Mouse (Mus musculus) embryonic facial prominence, embryonic 14.5 days (tissue): ENCODE results near the gene Gls. TPM values are rescaled to one million over a fixed set of nuclear protein-coding genes. Genes with fewer than 3 reads are reported as not detected.

Experiments
- ATAC-seq: fragments of 200-750 bp; cut with Nextera tagmentation; 2 replicates; pipeline ENCODE4 v1.8.0; 2017; ENCODE audit warnings: low read depth, moderate number of reproducible peaks, moderate TSS enrichment
- DNase-seq: peaks from one replicate; pipeline ENCODE4 v3.0.0-alpha.2; 2015; ENCODE audit warnings: low spot score
- H3K27ac ChIP-seq: fragments of 300-500 bp; sonication (generic); replicated peaks from 2 replicates; pipeline ENCODE4 v1.5.1; 2014; ENCODE audit warnings: low read depth, mild to moderate bottlenecking, low read length, moderate library complexity
- H3K27me3 ChIP-seq: fragments of 300-500 bp; sonication (generic); replicated peaks from 2 replicates; pipeline ENCODE4 v1.6.1; 2014; ENCODE audit warnings: low read length; ENCODE audit not compliant: control insufficient read depth, insufficient read depth
- H3K36me3 ChIP-seq: fragments of 300-500 bp; sonication (generic); 2 replicates; pipeline ENCODE4 v1.6.1; 2014; ENCODE audit warnings: low read length, mixed read lengths; ENCODE audit not compliant: control insufficient read depth, insufficient read depth
- H3K4me1 ChIP-seq: fragments of 300-500 bp; sonication (generic); 2 replicates; pipeline ENCODE4 v1.6.1; 2014; ENCODE audit warnings: antibody characterized with exemption, low read length; ENCODE audit not compliant: control insufficient read depth, insufficient read depth
- H3K4me2 ChIP-seq: fragments of 300-500 bp; sonication (generic); 2 replicates; pipeline ENCODE4 v1.6.1; 2014; ENCODE audit warnings: low read depth, mild to moderate bottlenecking, low read length, moderate library complexity, mixed read lengths
- H3K4me3 ChIP-seq: fragments of 300-500 bp; sonication (generic); 2 replicates; pipeline ENCODE4 v1.5.1; 2014; ENCODE audit warnings: low read depth, mild to moderate bottlenecking, low read length
- H3K9ac ChIP-seq: fragments of 300-500 bp; sonication (generic); 2 replicates; pipeline ENCODE4 v1.6.1; 2014; ENCODE audit warnings: low read depth, mild to moderate bottlenecking, low read length, moderate library complexity, mixed read lengths
- H3K9me3 ChIP-seq: fragments of 300-500 bp; sonication (generic); 2 replicates; pipeline ENCODE4 v1.6.1; 2016; ENCODE audit warnings: low read length; ENCODE audit not compliant: control insufficient read depth
- WGBS: fragments of 180-500 bp; shearing (Covaris S2); extraction: QIAGEN DNeasy Blood & Tissue Kit; methylation state at CpG from one replicate; pipeline ENCODE4 v1.1.7; 2014; 5-methylcytosine and 5-hydroxymethylcytosine counted together
- polyA plus RNA-seq: library from polyadenylated mRNA; unstranded; fragments of >200 nt; fragmentation: Nextera tagmentation; extraction: Ambion mirVana; gene quantifications from 2 replicates; pipeline ENCODE4 v1.2.1, GENCODE M21; 2014

Gene Gls
- polyA plus RNA-seq, 1 experiment from 2014 or later, result 39.1 TPM

DNA sequence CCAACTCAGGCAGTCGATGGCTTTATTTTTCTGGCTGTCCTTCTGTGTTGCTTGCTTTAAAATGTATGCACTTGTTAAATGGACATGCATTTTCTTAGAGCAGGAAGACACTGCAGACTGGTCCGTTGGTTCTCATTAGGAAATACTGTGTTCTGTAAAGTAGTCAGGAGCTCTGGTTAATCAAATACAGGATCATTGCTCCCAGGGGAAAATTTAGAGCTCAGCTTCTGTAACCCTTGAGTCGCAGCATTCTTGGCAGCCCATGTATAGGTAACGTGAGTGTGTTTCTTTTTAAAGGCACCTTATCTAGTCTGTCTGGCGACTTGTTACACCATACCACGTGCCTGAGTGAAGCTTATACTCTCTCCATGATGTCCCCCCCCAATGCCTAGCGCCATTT is 84.9 kb downstream of the Gls start:
- H3K4me3 ChIP-seq, result no peak overlapping the region
- whole genome bisulfite sequencing, result 42% methylated on average over 7 of the region's 7 CpGs
- H3K9ac ChIP-seq, result no peak overlapping the region
- H3K4me2 ChIP-seq, result no peak overlapping the region
- no peak for ATAC-seq
- peaks cover 12% of the 10 kb centered on the region for H3K36me3 ChIP-seq
- H3K27me3 ChIP-seq, result no peaks in the 10 kb centered on the region
- no peaks in the 10 kb centered on the region for H3K9me3 ChIP-seq
- no peak overlapping the region for H3K27ac ChIP-seq
- DNase-seq, result no peak
- peaks cover 14% of the 10 kb centered on the region; the same call in 1 of the 2 replicates for H3K4me1 ChIP-seq

DNA sequence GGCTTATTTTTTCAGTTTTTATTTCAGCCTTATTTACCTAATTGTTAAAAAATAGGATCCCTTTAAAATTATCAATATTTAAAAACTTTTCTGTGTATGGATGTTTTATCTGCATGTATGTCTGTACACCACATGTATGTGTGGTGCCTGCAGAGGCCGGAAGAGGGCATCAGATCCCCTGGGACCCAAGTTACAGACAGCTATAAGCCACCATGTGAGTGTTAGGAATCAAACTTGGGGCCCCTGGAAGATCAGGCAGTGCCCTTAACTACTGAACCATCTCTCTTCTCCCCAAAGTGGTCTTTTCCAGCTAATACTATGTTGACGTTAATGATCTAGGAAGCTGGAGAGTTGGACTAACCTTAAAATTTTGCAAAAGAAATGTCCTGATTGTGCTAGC is 85.6 kb downstream of the Gls start:
- no peaks in the 10 kb centered on the region for H3K27me3 ChIP-seq
- peaks cover 14% of the 10 kb centered on the region; the same call in 1 of the 2 replicates for H3K4me1 ChIP-seq
- no peak overlapping the region for H3K9ac ChIP-seq
- no peaks in the 10 kb centered on the region for H3K9me3 ChIP-seq
- ATAC-seq, result no peak
- peaks cover 12% of the 10 kb centered on the region for H3K36me3 ChIP-seq
- H3K4me3 ChIP-seq, result no peak overlapping the region
- H3K4me2 ChIP-seq, result no peak overlapping the region
- 73% methylated on average over 2 of the region's 2 CpGs for WGBS
- H3K27ac ChIP-seq, result no peak overlapping the region
- no peak for DNase-seq

GRCm38 (mm10) chr1:52146214-52146970 is 86.6 kb downstream of the Gls start:
- DNase-seq, result peak; percentile 90
- Histone ChIP-seq H3K4me1 (peaks cover 14% of the 10 kb centered on the region; the same call in 1 of the 2 replicates), H3K27ac (no peak overlapping the region), H3K36me3 (peaks cover 7% of the 10 kb centered on the region), H3K27me3 (no peaks in the 10 kb centered on the region), H3K9me3 (no peaks in the 10 kb centered on the region), H3K9ac (no peak overlapping the region), H3K4me2 (no peak overlapping the region), H3K4me3 (no peak overlapping the region)
- 51% methylated on average over 12 of the region's 12 CpGs for WGBS
- ATAC-seq, result peak; percentile 81

GRCm38 (mm10) chr1:52144907-52145306 is 88.1 kb downstream of the Gls start:
- H3K27me3 ChIP-seq, result no peaks in the 10 kb centered on the region

GRCm38 (mm10) chr1:52143596-52144156 is 89.4 kb downstream of the Gls start:
- DNase-seq, result no peak
- H3K4me2 ChIP-seq, result no peak overlapping the region
- no peak for ATAC-seq
- H3K27me3 ChIP-seq, result no peaks in the 10 kb centered on the region
- H3K4me1 ChIP-seq, result no peaks in the 10 kb centered on the region
- WGBS, result 68% methylated on average over 7 of the region's 7 CpGs
- no peaks in the 10 kb centered on the region for H3K9me3 ChIP-seq
- no peak overlapping the region for H3K9ac ChIP-seq
- H3K4me3 ChIP-seq, result no peak overlapping the region
- H3K27ac ChIP-seq, result no peak overlapping the region
- H3K36me3 ChIP-seq, result peaks cover 18% of the 10 kb centered on the region; the same call in 1 of the 2 replicates

More at GRCm38 (mm10) chr1:52144907-52145306, 88.1 kb downstream of the Gls start:
- Histone ChIP-seq H3K4me2 (no peak overlapping the region), H3K27ac (no peak overlapping the region), H3K9ac (no peak overlapping the region), H3K4me1 (peaks cover 7% of the 10 kb centered on the region; the same call in 1 of the 2 replicates), H3K36me3 (peaks cover 12% of the 10 kb centered on the region; the same call in 1 of the 2 replicates), H3K4me3 (no peak overlapping the region), H3K9me3 (no peaks in the 10 kb centered on the region)
- ATAC-seq, result no peak
- WGBS, result 89% methylated on average over 10 of the region's 10 CpGs
- no peak for DNase-seq

DNA sequence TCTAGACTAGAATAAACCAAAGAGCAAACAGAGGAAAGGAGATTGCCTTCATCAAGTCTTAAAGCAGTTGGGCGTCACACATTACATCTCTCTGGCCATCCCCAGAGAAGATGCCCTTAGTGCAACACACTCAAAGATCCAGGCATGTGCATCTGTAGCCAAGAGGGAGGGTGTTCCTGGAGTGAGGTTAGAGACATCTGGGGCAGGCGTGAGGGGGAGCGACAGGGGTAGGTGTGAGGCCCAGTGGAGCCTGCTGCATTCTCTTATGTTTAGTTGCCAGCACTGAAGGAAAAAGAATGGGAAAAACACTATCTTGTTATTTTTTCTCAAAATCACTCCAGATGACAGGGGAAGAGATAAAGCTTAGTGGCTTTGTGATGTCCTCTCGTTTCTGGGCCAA is 89.8 kb downstream of the Gls start:
- Histone ChIP-seq H3K27me3 (no peaks in the 10 kb centered on the region), H3K9me3 (no peaks in the 10 kb centered on the region), H3K4me3 (no peak overlapping the region), H3K27ac (no peak overlapping the region), H3K9ac (no peak overlapping the region), H3K4me2 (no peak overlapping the region), H3K36me3 (peaks cover 18% of the 10 kb centered on the region; the same call in 1 of the 2 replicates), H3K4me1 (no peaks in the 10 kb centered on the region)
- DNase-seq (no peak), ATAC-seq (no peak)
- 74% methylated on average over 4 of the region's 4 CpGs for WGBS

DNA sequence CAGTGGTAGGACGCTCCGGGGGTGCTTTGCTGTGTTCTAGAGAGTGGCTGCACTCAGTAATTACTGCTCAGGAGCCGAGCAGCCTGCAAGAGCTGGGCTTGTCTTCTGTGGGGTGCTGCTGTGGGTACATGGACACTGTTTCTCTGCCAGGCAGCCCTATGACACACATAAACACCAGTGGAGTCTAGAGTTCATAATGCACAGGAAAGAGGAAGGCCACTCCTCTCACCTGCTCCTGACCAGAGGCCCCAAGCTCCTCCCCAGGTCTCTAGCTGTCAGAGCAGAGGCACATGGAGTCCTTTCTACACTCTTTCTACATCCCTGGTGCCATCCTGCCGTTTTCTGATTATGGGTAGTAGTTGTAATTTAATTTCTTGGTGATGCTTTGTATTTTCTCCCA is 90.9 kb downstream of the Gls start:
- Histone ChIP-seq H3K4me3 (no peak overlapping the region), H3K36me3 (peaks cover 18% of the 10 kb centered on the region; the same call in 1 of the 2 replicates), H3K9ac (no peak overlapping the region), H3K9me3 (no peaks in the 10 kb centered on the region), H3K4me2 (no peak overlapping the region), H3K27me3 (no peaks in the 10 kb centered on the region), H3K4me1 (no peaks in the 10 kb centered on the region), H3K27ac (no peak overlapping the region)
- 60% methylated on average over 4 of the region's 4 CpGs for WGBS
- ATAC-seq, result no peak
- DNase-seq, result no peak

DNA sequence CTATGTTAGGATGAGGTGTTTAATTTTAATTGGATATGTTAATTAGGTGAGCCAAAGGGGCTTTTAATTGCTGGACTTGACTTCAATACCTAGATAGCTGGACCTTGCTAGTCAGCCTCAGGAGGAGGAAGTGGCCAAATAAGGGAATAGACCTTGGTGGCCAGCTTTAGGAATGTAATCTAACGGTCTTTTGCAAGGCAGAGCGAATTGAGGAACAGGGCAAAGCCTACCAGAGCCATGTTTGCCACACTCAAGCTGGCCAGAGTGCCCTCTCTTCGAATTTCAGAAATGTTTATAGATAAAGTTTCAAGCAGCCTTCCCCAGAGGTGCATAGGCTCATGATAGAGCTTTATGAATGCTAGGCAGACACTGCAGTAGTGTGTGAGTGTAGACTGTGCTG is 91.5 kb downstream of the Gls start:
- ATAC-seq (no peak), DNase-seq (no peak)
- no peaks in the 10 kb centered on the region for H3K27me3 ChIP-seq
- no peak overlapping the region for H3K4me3 ChIP-seq
- no peaks in the 10 kb centered on the region for H3K4me1 ChIP-seq
- WGBS, result 69% methylated on average over 3 of the region's 3 CpGs
- no peak overlapping the region for H3K4me2 ChIP-seq
- no peak overlapping the region for H3K9ac ChIP-seq
- peaks cover 18% of the 10 kb centered on the region; the same call in 1 of the 2 replicates for H3K36me3 ChIP-seq
- no peak overlapping the region for H3K27ac ChIP-seq
- H3K9me3 ChIP-seq, result no peaks in the 10 kb centered on the region
